Mouse (Mus musculus): ENCODE measurements around the gene Ano6.

DNA sequence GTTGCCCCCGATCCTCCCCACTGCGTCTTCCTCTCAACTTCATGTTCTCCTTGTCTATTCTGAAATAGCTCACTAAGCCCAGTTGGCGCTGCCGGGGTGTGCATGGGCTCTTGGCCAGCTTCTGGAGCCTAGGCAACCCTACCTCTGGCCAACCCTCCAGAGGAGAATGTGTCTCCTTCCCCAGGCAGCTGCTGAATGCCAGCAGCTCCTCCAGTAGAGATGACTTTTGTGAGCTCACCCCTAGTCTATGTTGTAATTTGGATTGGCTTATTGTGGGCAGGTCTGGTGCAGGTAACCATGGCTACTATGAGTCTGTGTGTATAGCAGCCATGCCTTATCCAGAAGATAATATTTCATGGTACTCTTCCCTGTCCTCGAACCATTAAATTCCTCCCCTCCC is 141.7 kb downstream of the Ano6 start:
- TF ChIP-seq CTCF (IDR thresholded peaks at IDR 0.05; ENCODE audit: low read depth) (no peak), EP300 (optimal IDR thresholded peaks at IDR 0.05) (no peak)

Data from stomach, postnatal 0 days (tissue).